Mouse (Mus musculus): ENCODE data around the gene Dnah7c.
"Not testable (repeated sequence)": the region's sequence is repeated elsewhere in the genome, so short reads cannot be mapped to it uniquely, and the experiment has no call there.

GRCm38 (mm10) chr1:46380641-46381040, 44.8 kb upstream of the Dnah7c start:
- not testable (repeated sequence) for TF ChIP-seq CTCF, POLR2A (IDR thresholded peaks at IDR 0.05; ENCODE audit: insufficient read depth, low read depth, low read length)

All from olfactory bulb, adult 2 months (tissue).